Mouse (Mus musculus): ENCODE data around the gene C130026I21Rik.
"Not testable (repeated sequence)": the region's sequence is repeated elsewhere in the genome, so short reads cannot be mapped to it uniquely, and the experiment has no call there.

DNA sequence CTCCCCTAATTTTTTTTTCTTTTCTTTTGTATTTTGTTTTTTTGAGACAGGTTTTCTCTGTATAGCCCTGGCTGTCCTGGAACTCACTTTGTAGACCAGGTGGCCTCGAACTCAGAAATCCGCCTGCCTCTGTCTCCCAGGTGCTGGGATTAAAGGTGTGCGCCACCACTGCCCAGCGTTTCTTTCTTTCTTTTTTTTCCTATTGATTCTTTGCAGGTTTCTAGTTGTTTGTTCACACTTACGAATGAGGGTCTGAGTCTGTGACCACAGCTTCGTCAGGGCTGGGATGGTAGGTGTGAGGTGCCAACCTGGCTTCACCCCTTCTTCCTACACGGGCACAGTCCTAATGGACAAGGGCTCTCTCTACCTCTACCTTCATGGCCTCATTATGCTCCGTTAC, 281.3 kb downstream of the C130026I21Rik start:
- TF ChIP-seq CTCF, EP300 (IDR thresholded peaks at IDR 0.05; ENCODE audit: low read depth): not testable (repeated sequence)
